Mouse (Mus musculus): ENCODE results near the gene Ltn1.

DNA sequence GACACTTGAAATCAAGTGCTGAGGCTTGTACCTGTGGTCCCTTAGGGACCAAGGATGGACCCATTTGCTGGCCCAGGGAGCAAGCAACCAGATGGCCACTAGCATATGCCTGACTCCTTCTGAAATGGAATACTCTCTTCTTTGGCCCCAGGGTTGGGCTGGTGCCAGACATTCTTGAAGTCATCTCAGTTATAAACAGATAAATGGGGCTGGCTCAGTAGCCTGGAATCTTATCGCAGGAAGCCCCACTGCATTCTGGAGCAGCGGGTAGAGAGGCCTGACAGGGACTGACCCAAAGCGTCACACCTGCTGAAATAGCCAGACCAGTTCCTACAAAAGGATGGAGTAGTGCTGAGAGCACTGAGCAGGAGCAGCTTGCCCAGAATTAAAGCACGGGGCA lies 68.2 kb downstream of the Ltn1 start:
- TF ChIP-seq POLR2A (IDR thresholded peaks at IDR 0.05; ENCODE audit: borderline replicate concordance, insufficient read depth, low read length) (no peak), CTCF (IDR thresholded peaks at IDR 0.05; ENCODE audit: borderline replicate concordance, insufficient read depth, low read depth, low read length) (no peak)

Measured in cerebellum, adult 2 months (tissue).